Mouse (Mus musculus): ENCODE results near the gene Igsf9b.
A peak's percentile ranks its signal among the peaks of the same experiment; 100 is the strongest.

The Igsf9b gene

GRCm38 (mm10) chr9:27298411-27299285 is at the start of gene Igsf9b:
Gene Igsf9b, plus strand, starts transcription at chr9:27299204.
- peak; percentile 96 for ATAC-seq (ENCODE audit: insufficient number of reproducible peaks, low FRiP score, low TSS enrichment)

GRCm38 (mm10) chr9:27252034-27252714 is 46.8 kb upstream of the Igsf9b start:
- ATAC-seq (ENCODE audit: insufficient number of reproducible peaks, low FRiP score, low TSS enrichment) = no peak

- peak; percentile 45; the same call in 1 of the 2 replicates for ATAC-seq (ENCODE audit: insufficient number of reproducible peaks, low FRiP score, low TSS enrichment)
Measured at GRCm38 (mm10) chr9:27256454-27256853, 42.5 kb upstream of the Igsf9b start.

- ATAC-seq (ENCODE audit: insufficient number of reproducible peaks, low FRiP score, low TSS enrichment) = no peak
Measured at GRCm38 (mm10) chr9:27260378-27260947, 38.5 kb upstream of the Igsf9b start.

GRCm38 (mm10) chr9:27261905-27262304 is 37.1 kb upstream of the Igsf9b start:
- ATAC-seq (ENCODE audit: insufficient number of reproducible peaks, low FRiP score, low TSS enrichment) = no peak

DNA sequence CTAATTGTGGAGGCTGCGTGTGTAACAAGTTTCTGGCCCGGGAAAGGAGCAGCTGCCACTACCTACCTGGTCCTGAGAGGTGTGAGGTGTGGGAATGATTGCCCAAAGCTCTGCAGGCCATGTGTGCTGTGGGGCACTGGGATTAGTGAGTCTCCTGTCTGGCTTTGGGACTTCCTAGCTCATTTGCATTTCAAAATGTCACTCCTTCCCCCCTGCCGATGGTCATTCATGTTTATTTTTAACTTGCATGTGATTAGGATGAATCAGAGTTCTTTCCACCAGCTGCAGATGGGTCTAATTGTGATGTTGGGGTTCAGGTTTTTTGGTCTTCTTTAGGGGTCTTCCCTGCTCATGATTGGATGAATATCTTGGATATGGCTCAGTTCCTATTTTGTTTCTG is 34.0 kb upstream of the Igsf9b start:
- ATAC-seq (ENCODE audit: insufficient number of reproducible peaks, low FRiP score, low TSS enrichment) = no peak

DNA sequence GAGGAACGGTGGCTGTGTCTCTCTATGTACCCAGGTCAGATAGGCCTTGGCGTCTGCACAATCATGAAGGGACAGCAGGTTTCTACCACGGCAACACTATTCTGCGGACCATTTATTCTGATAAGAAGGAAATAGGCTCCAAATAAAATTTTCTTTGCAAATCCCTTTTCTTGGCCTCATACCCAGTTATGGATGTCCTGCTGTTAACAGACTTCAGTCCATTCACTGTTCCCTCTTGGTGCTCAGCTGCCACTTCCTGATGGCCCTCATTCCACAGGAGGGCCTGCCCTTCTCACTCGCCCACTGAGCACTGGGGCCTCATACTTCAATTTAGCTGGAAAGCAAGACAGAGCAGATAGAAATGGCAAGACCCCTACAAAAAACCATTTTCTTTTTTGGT is 31.1 kb upstream of the Igsf9b start:
- no peak for ATAC-seq (ENCODE audit: insufficient number of reproducible peaks, low FRiP score, low TSS enrichment)

- no peak for ATAC-seq (ENCODE audit: insufficient number of reproducible peaks, low FRiP score, low TSS enrichment)
Measured at GRCm38 (mm10) chr9:27268493-27268892, 30.5 kb upstream of the Igsf9b start.

DNA sequence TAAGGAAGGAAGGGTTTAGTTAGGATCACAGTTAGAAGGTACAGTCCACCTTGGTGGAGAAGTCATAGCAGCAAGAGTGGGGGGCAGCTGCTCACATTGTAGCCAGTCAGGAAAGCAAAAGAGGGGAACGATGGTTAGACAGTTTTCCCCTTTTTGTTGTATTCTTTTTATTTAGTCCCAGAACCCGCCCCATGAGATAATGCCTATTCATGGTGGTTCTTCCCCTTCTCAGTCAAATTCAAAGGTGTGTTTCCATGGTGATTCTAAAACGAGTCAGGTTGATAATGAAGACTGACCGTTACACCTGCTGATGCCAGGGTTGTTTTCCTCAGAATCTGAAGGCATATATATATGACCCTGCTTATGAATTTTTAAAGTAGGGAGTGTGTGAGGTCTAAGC is 29.7 kb upstream of the Igsf9b start:
- no peak for ATAC-seq (ENCODE audit: insufficient number of reproducible peaks, low FRiP score, low TSS enrichment)

DNA sequence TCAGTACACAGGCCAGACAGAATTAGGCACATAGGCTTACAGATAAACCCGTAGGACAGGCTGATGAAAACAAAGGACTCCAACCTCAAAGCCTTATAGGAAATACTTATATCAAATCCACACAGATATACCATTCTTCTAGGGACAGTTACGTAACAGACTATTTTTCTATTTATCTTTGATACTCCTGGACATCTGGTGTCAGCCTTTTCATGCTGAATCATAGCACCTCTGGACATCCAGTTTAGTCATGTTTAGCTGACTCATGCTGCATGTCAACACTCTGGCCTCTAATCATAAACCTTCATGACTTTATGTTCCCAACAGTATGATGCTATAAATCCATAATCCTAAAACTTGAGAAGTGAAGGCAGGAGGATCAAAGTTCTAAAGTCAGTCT is 29.1 kb upstream of the Igsf9b start:
- no peak for ATAC-seq (ENCODE audit: insufficient number of reproducible peaks, low FRiP score, low TSS enrichment)

DNA sequence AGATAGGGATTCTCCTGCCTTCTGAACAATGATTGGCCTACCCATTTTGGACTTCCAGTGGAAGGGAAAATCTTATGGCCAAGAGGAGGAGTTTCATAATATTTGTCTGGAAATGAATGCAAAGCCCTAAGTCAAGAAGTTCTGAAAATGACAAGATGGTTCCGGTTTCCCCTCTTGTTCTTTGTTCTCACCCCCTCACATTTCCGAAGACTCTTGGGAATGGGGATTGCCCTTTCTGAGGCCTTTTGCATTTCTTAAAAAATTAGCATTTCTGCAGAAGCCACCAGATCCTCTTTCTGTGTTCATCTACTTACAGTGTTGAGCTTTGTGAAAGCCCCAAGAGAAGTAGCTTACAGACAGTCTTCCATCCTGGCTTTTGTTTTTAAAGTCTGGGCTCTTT is 27.1 kb upstream of the Igsf9b start:
- no peak for ATAC-seq (ENCODE audit: insufficient number of reproducible peaks, low FRiP score, low TSS enrichment)

- ATAC-seq (ENCODE audit: insufficient number of reproducible peaks, low FRiP score, low TSS enrichment) = no peak
Measured at GRCm38 (mm10) chr9:27272858-27273257, 26.1 kb upstream of the Igsf9b start.

- no peak for ATAC-seq (ENCODE audit: insufficient number of reproducible peaks, low FRiP score, low TSS enrichment)
Measured at GRCm38 (mm10) chr9:27276282-27276839, 22.6 kb upstream of the Igsf9b start.

DNA sequence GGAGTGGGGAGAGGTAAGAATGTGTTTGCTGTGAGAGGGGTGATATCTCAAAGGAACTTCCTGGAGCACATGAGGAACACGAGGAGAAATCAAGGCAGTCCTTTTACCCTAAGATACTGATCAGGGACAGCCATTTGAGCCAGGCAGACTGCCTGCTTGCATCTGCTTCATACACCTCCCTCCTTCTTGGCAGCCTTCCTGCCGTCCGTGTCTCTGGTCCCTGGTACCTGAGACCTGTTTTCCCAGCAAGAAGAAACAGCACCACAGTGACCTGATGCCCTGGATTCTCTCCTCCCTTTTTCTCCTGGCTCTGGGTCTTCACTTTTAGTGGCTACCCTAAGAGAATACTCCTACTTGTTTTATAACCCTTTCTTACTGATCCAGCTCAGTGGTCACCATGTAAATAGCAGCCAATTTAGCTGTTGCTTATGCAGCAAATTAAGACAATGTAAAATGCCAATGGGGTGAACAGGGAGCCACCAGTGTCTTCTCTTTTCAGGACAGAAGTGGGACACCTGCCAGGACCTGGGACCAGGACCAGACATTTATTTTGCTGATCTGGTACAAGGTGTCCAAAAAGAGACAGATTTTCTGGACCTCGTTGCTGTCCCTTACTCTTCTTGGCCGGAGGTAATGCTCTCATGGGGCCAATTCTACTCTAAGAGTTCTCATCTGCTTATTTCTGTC is 21.5 kb upstream of the Igsf9b start:
- ATAC-seq (ENCODE audit: insufficient number of reproducible peaks, low FRiP score, low TSS enrichment) = peak; percentile 59; the same call in 1 of the 2 replicates

DNA sequence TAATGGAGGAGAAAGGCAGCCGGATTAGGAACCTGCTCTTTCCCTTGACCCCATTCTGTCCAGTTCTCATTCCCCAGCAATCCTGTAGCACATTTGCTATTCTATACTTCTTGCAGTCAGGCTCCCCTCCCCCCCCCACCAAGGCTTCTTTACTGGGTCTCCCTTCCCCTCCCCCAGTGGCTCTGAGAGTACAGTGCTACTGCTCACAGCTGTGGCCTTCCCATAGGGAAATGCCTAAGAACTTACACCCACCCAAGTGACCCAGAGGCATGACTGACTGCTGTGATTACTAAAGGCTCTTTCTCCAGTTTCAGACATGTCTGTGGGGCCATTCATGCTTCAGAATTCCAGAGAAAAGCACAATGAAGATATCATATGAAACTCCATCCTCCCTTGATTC is 20.0 kb upstream of the Igsf9b start:
- ATAC-seq (ENCODE audit: insufficient number of reproducible peaks, low FRiP score, low TSS enrichment) = no peak

- ATAC-seq (ENCODE audit: insufficient number of reproducible peaks, low FRiP score, low TSS enrichment) = peak; percentile 86
Measured at GRCm38 (mm10) chr9:27280976-27281375, 18.0 kb upstream of the Igsf9b start.

DNA sequence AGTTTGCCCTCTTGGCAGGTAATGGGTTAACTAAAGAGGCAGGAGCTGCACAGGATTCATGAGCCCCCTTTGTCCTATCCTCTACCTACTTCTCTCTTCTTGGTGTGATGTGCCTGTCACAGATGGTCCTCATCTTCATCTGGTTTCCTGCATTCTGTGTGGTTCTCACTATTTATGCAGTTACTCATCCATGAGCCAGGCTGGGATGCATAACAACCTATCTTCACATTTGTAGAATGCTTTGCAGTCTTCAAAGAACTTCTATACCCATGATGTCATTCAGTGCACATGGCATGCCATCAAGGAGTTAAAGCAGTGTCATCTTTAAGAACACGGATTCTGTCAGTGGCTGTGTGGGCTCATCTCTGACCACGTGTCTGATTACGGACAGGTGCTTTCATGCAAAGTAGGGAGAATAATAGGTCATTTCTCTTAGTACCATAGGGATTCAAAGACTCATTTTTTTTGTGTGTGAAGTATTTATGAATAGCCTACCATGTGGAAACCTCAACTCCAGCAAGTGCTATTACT is 13.2 kb upstream of the Igsf9b start:
- ATAC-seq (ENCODE audit: insufficient number of reproducible peaks, low FRiP score, low TSS enrichment) = no peak

DNA sequence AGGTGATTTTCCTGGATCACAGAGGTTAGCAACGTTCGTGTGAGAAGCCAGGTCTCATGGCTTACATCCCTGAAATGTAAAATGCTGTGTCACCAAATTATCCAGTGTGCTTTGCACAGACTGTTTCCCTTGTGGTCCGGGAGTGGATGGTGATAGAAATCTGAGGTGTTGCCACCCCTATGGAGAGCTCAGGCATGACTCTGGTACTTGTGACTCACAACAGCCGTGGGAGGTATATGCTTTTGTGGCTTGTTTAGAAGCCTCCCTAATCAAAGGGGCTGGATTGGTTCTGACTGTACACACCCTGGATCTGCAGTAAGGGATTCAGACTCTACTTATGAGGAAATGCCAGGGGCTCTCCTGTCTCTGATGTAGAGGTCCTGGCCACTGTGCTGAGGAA is 12.7 kb upstream of the Igsf9b start:
- ATAC-seq (ENCODE audit: insufficient number of reproducible peaks, low FRiP score, low TSS enrichment) = no peak

DNA sequence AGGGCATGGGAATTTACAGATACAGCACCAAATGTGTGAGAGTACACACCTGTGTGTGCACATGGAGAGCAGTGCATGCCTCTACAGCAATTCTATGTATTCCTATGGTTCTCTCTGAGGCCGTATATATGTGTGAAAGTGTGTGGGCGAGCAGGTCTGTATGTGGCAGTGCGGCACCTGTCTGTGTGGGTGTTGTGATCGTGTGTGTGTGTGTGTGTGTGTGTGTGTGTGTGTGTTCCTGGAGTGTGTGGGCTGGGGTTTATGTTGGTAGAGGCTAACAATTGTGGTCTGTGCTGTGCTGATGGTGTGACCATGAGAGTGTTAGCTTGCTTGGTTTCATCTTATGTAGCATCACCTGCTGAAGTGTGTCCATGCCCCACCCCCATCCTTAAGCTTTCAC is 12.1 kb upstream of the Igsf9b start:
- ATAC-seq (ENCODE audit: insufficient number of reproducible peaks, low FRiP score, low TSS enrichment) = no peak

GRCm38 (mm10) chr9:27287419-27287818 is 11.6 kb upstream of the Igsf9b start:
- ATAC-seq (ENCODE audit: insufficient number of reproducible peaks, low FRiP score, low TSS enrichment) = 0 out of 2 replicates have a peak, but pooled peaks have one; percentile 46

Measured in cerebellum, adult (tissue).